Comparison of ENCODE assay signal across 8 mouse cellular contexts in the genomic region with DNA sequence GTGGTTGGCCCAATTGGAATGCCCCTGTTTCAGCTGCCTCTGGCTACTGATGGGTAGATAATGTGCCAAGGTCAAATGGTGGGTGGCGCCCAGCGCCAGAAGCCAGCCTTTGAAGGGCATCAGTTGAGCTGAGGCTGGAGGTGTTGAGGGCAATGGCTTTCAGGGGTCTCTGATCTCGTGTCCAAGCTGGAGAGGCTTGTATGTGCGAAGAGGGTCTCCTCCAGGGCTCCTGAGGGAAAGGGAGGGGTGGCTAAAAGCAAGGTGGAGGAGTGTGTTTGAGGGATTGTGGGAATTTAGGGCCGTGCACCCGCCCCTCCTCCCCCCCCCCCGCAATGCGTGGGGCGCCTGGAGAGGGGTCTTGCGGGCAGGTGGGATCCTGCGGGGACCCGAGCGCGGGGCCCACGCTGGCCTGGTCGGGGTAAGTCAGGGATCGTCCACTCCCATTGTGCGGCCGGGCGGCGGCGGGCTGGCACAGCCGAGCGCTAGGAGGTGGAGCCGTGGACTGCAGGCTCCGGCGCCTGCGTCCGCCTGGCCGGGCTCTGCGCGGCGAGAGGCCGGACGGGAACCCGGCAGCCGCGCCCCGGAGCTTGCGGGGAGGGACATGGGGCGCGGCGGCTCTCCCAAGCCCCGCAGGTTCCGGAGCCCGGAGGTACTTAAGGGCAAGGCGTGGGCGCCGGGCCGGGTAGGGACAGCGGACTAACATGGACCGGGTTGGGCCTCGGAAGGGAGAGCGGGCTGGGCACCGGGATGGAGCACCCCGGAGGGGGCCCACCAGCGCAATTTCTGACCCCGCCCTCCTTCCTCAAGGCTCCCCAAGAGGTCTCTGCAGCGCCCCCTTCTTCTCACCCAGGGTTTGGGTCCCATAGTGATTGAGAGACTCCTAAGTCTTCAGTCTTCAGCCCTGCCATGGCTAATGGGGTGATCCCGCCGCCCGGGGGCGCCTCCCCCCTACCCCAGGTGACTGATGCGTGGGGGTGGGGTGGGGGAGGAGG. TPM values are rescaled to one million over a fixed set of nuclear protein-coding genes. Genes with fewer than 3 reads are reported as not detected.
DNase-seq lines count a peak whose midpoint lies in the region; ATAC-seq and TF ChIP-seq lines count a peak whose summit lies in the region.

A gene (plus strand): TSS at position 302 of the 992 bp plus-strand sequence.

- H3K9me3 ChIP-seq in embryonic facial prominence, embryonic 11.5 days (replicated peaks; ENCODE audit: control insufficient read depth, low read length): no peaks in the 10 kb centered on the region
- no peaks in the 10 kb centered on the region for H3K9me3 ChIP-seq in limb, embryonic 13.5 days
- H3K9me3 ChIP-seq in midbrain, embryonic 16.5 days (replicated peaks; ENCODE audit: control insufficient read depth, low read length, poor library complexity, severe bottlenecking): no peaks in the 10 kb centered on the region

- peak; percentile 19 for DNase-seq in thymus, postnatal 4 days
- no peak for DNase-seq in thymus, postnatal 0 days (ENCODE audit: low spot score)
- DNase-seq in embryonic facial prominence, embryonic 11.5 days (ENCODE audit: low spot score): peak; percentile 77
- peak; percentile 80 for DNase-seq in heart, adult 2 months
- peak; percentile 70 for DNase-seq in kidney, adult 2 months
- peak; percentile 45 for DNase-seq in testis, postnatal 14 days (ENCODE audit: low spot score)

- 2% methylated on average over 49 of the region's 64 CpGs for WGBS in embryonic facial prominence, embryonic 11.5 days
- WGBS in heart, adult 2 months: 2% methylated on average over 64 of the region's 64 CpGs
- 2% methylated on average over 58 of the region's 64 CpGs for whole genome bisulfite sequencing in kidney, adult 2 months
- 1% methylated on average over 60 of the region's 64 CpGs for WGBS in limb, embryonic 13.5 days
- 1% methylated on average over 52 of the region's 64 CpGs for WGBS in midbrain, embryonic 16.5 days

- peak; percentile 30 for TF ChIP-seq CTCF in heart, adult 2 months (IDR thresholded peaks at IDR 0.05)
- no peak for TF ChIP-seq CTCF in kidney, adult 2 months (conservative IDR thresholded peaks at IDR 0.05; ENCODE audit: insufficient read depth, insufficient read length, low read depth, low read length)

- H3K36me3 ChIP-seq in embryonic facial prominence, embryonic 11.5 days (replicated peaks; ENCODE audit: control insufficient read depth, insufficient read depth, low read depth, low read length): no peaks in the 10 kb centered on the region; the same call in 1 of the 2 replicates
- no peaks in the 10 kb centered on the region for H3K36me3 ChIP-seq in heart, adult 2 months (ENCODE audit: control insufficient read depth, insufficient read depth, low read length)
- H3K36me3 ChIP-seq in kidney, adult 2 months (ENCODE audit: control insufficient read depth, insufficient read depth, low read length): no peaks in the 10 kb centered on the region
- H3K36me3 ChIP-seq in limb, embryonic 13.5 days: peaks cover 39% of the 10 kb centered on the region
- peaks cover 16% of the 10 kb centered on the region for H3K36me3 ChIP-seq in midbrain, embryonic 16.5 days (ENCODE audit: control insufficient read depth, insufficient read depth, low read length)

- no peak for TF ChIP-seq EP300 in heart, adult 2 months (IDR thresholded peaks at IDR 0.05; ENCODE audit: insufficient read depth, low read depth, low read length)

- H3K79me2 ChIP-seq in heart, adult 2 months (replicated peaks; ENCODE audit: control insufficient read depth, insufficient read depth, low read length): no peaks in the 10 kb centered on the region

- H3K4me2 ChIP-seq in embryonic facial prominence, embryonic 11.5 days (ENCODE audit: low read depth, low read length): peak within 1 kb of the TSS; percentile 71
- H3K4me2 ChIP-seq in limb, embryonic 13.5 days (replicated peaks): peak within 1 kb of the TSS; percentile 63
- peak within 1 kb of the TSS; percentile 84 for H3K4me2 ChIP-seq in midbrain, embryonic 16.5 days (ENCODE audit: low read length)

- intact Hi-C loops in heart, adult 2 months (cut with DNase I): loop anchor here (5.0 kb wide), 1 partner anchor 39 kb away; a partner anchor contains a TSS

- H3K9ac ChIP-seq in embryonic facial prominence, embryonic 11.5 days (replicated peaks; ENCODE audit: low read length): peak within 1 kb of the TSS; percentile 90
- peak within 1 kb of the TSS; percentile 94 for H3K9ac ChIP-seq in heart, adult 2 months (ENCODE audit: low read depth, low read length)
- H3K9ac ChIP-seq in limb, embryonic 13.5 days: peak within 1 kb of the TSS; percentile 92
- peak within 1 kb of the TSS; percentile 97 for H3K9ac ChIP-seq in midbrain, embryonic 16.5 days (ENCODE audit: low read depth, low read length)

- H3K27ac ChIP-seq in embryonic facial prominence, embryonic 11.5 days (replicated peaks; ENCODE audit: low read depth, low read length): peak within 1 kb of the TSS; percentile 66
- peak within 1 kb of the TSS; percentile 83 for H3K27ac ChIP-seq in heart, adult 2 months
- peak within 1 kb of the TSS; percentile 6; the same call in 1 of the 2 replicates for H3K27ac ChIP-seq in kidney, adult 2 months (ENCODE audit: insufficient read depth, low read depth, low read length)
- H3K27ac ChIP-seq in limb, embryonic 13.5 days: peak within 1 kb of the TSS; percentile 80
- peak within 1 kb of the TSS; percentile 83 for H3K27ac ChIP-seq in midbrain, embryonic 16.5 days (ENCODE audit: low read length)

- H3K4me3 ChIP-seq in embryonic facial prominence, embryonic 11.5 days (ENCODE audit: low read depth, low read length): peak within 1 kb of the TSS; percentile 73
- H3K4me3 ChIP-seq in heart, adult 2 months: peak within 1 kb of the TSS; percentile 73
- peak within 1 kb of the TSS; percentile 74 for H3K4me3 ChIP-seq in kidney, adult 2 months (ENCODE audit: insufficient read depth, low read depth, low read length)
- H3K4me3 ChIP-seq in limb, embryonic 13.5 days: peak within 1 kb of the TSS; percentile 77
- H3K4me3 ChIP-seq in midbrain, embryonic 16.5 days (ENCODE audit: low read depth, low read length): peak within 1 kb of the TSS; percentile 89

- TF ChIP-seq POLR2A in heart, adult 2 months (IDR thresholded peaks at IDR 0.05; ENCODE audit: insufficient read depth, low read depth, low read length): no peak
- no peak for TF ChIP-seq POLR2A in kidney, adult 2 months (IDR thresholded peaks at IDR 0.05; ENCODE audit: low read depth, low read length)

- ATAC-seq in embryonic facial prominence, embryonic 11.5 days (replicated peaks; ENCODE audit: insufficient number of reproducible peaks, low FRiP score, low TSS enrichment, low read depth): peak; percentile 84
- ATAC-seq in limb, embryonic 13.5 days (ENCODE audit: low FRiP score, low read depth): peak; percentile 87
- ATAC-seq in midbrain, embryonic 16.5 days: peak; percentile 86

- peaks cover 5% of the 10 kb centered on the region; the same call in 1 of the 2 replicates for H3K4me1 ChIP-seq in embryonic facial prominence, embryonic 11.5 days (ENCODE audit: control insufficient read depth, insufficient read depth, low read length)
- peaks cover 4% of the 10 kb centered on the region for H3K4me1 ChIP-seq in heart, adult 2 months (ENCODE audit: control insufficient read depth, insufficient read depth, low read length)
- peaks cover 2% of the 10 kb centered on the region; the same call in 1 of the 2 replicates for H3K4me1 ChIP-seq in kidney, adult 2 months (ENCODE audit: control insufficient read depth, insufficient read depth, low read length)
- peaks cover 17% of the 10 kb centered on the region for H3K4me1 ChIP-seq in limb, embryonic 13.5 days
- H3K4me1 ChIP-seq in midbrain, embryonic 16.5 days (ENCODE audit: control insufficient read depth, insufficient read depth, low read length): peaks cover 15% of the 10 kb centered on the region

- no peaks in the 10 kb centered on the region for H3K27me3 ChIP-seq in embryonic facial prominence, embryonic 11.5 days (ENCODE audit: control insufficient read depth, insufficient read depth, low read length)
- 0 out of 2 replicates have a peak, but pooled peaks cover 2% of the 10 kb centered on the region for H3K27me3 ChIP-seq in heart, adult 2 months (ENCODE audit: control insufficient read depth, insufficient read depth, low read length)
- no peaks in the 10 kb centered on the region for H3K27me3 ChIP-seq in kidney, adult 2 months (replicated peaks; ENCODE audit: control insufficient read depth, insufficient read depth, low read length)
- no peaks in the 10 kb centered on the region for H3K27me3 ChIP-seq in limb, embryonic 13.5 days
- no peaks in the 10 kb centered on the region for H3K27me3 ChIP-seq in midbrain, embryonic 16.5 days (ENCODE audit: control insufficient read depth, insufficient read depth, low read depth, low read length)

RNA-seq across cellular contexts. Expression of the gene that starts here (rescaled TPM):
- polyA plus RNA-seq in thymus, postnatal 0 days (2015; fragmentation: Nextera tagmentation; extraction: Ambion mirVana): 1.2 and 1.6 TPM in 2 replicates
- 7.5 and 7.6 TPM in 2 replicates for polyA plus RNA-seq in embryonic facial prominence, embryonic 11.5 days (2014; fragmentation: Nextera tagmentation; extraction: Ambion mirVana)
- total RNA-seq in heart, adult 2 months (2021): 100 to 1,000 TPM; 241 to 300 TPM
- 182 and 222 TPM in 2 replicates for polyA plus RNA-seq in heart, adult 2 months (2012; rRNA removed)
- 14.2 and 28.7 TPM in 2 replicates for polyA plus RNA-seq in kidney, adult 2 months (2012; rRNA removed)
- 34.3 and 37.7 TPM in 2 replicates for polyA plus RNA-seq in limb, embryonic 13.5 days (2015; fragmentation: Nextera tagmentation; extraction: Ambion mirVana)
- polyA plus RNA-seq in midbrain, embryonic 16.5 days (2015; fragmentation: Nextera tagmentation; extraction: Ambion mirVana): 78.6 and 83.0 TPM in 2 replicates

Comparison
In these comparisons a context has a peak if more than half of its experiments do, and no peak if none do; other contexts are left out.
1. H3K27ac ChIP-seq: peak in every context shown above with its lines; median percentile 83 in heart, adult 2 months; 83 in midbrain, embryonic 16.5 days; 80 in limb, embryonic 13.5 days; 66 in embryonic facial prominence, embryonic 11.5 days; 6 in kidney, adult 2 months.